Mouse (Mus musculus) frontal cortex, postnatal 36 days (tissue): Measurements from ENCODE around the gene Vmn1r163.
"Not testable (repeated sequence)": the region's sequence is repeated elsewhere in the genome, so short reads cannot be mapped to it uniquely, and the experiment has no call there.

Experiments
- DNase-seq, 2 experiments: peaks; one replicate each; pipeline ENCODE4 v3.0.0; 2022; ENCODE audit warnings: low spot score in 2 of 2

The Vmn1r163 gene

DNA sequence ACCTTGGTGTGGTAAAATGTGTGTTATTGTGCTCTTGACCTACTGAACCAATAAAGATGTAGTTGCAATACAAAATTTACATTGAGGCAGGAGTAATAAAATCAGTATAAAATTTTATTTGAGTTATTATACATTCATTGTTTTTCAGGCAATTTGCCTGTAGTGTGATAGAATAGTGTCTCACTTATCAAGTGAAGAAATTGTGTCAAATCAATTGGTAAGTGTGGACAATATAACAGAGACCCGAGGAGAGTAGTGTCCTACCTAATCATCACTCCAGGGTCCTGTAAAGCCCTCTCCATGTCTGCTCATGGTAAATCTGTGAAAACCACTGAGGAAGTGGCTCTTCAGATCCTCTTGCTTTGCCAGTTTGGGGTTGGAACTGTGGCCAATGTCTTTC is at the start of gene Vmn1r163:
Vmn1r163 (plus strand) TSS at position 301 of the 400 bp plus-strand sequence.
- not testable (repeated sequence) for DNase-seq

DNA sequence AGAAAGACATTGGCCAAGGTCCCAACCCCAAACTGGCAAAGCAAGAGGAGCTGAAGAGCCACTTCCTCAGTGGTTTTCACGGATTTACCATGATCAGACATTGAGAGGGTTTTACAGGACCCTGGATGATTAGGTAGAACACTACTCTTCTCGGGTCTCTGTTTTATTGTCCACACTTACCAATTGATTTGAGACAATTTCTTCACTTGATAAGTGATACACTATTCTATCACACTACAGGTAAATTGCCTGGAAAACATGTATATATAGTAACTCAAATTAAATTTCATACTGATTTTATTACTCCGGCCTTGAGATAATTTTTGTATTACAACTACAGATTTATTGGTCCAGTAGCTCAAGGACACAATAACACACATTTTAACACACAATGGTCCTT is 35.5 kb upstream of the Vmn1r163 start, which contains the start of gene Gm4216:
Gm4216 (minus strand) TSS at position 101 of the 400 bp plus-strand sequence.
- not testable (repeated sequence) for DNase-seq

DNA sequence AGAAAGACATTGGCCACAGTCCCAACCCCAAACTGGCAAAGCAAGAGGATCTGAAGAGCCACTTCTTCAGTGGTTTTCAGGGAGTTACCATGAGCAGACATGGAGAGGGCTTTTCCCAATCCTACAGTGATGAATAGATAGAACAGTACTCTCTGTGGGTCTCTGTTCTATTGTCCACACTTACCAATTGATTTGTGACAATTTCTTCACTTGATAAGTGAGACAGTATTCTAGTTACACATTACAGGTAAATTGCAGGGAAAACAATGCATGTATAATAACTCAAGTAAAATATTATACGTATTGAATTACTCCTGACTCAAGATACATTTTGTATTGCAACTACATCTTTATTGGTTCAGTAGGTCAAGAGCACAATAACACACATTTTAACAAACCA is 12.0 kb downstream of the Vmn1r163 start, which contains the start of gene Gm8720:
Gm8720 (minus strand) TSS at position 101 of the 400 bp plus-strand sequence.
- not testable (repeated sequence) for DNase-seq
